Mouse (Mus musculus): ENCODE results near the gene Gm20388. TPM values are rescaled to one million over a fixed set of nuclear protein-coding genes. Genes with fewer than 3 reads are reported as not detected.

The Gm20388 gene
- polyA plus RNA-seq, 1 experiment = 49.7 TPM

DNA sequence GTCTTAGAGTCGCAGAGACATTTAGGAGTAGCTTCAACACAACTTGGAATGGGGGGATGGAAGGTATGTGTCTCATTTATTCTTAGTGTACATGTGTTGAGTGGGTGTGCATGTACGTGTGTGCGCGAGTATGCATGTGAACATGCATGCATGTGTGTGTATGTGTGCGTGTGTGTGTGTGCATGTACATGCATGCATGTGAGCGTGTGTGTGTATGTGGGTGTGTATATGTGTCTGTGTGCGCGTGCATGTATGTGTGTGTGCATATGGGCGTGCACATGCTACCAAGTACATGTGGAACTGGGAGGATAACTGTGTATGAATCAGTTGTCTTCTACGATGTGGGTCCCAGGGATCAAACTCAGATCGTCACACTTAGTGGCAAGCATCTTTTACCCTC lies 2826.0 kb downstream of the Gm20388 start:
- no peaks in the 10 kb centered on the region for H3K27me3 ChIP-seq (replicated peaks; ENCODE audit: control insufficient read depth, insufficient read depth, low read length)
- H3K4me3 ChIP-seq (ENCODE audit: insufficient read depth, low read depth, low read length) = no peak overlapping the region
- H3K36me3 ChIP-seq (ENCODE audit: control insufficient read depth, insufficient read depth, low read length) = no peaks in the 10 kb centered on the region
- no peaks in the 10 kb centered on the region for H3K4me1 ChIP-seq (ENCODE audit: control insufficient read depth, insufficient read depth, low read length)
- TF ChIP-seq CTCF (conservative IDR thresholded peaks at IDR 0.05; ENCODE audit: insufficient read depth, insufficient read length, low read depth, low read length) (no peak), POLR2A (IDR thresholded peaks at IDR 0.05; ENCODE audit: low read depth, low read length) (no peak)
- no peak overlapping the region for H3K27ac ChIP-seq (ENCODE audit: insufficient read depth, low read depth, low read length)
- 94% methylated on average over 11 of the region's 11 CpGs for WGBS
- no peak for DNase-seq

DNA sequence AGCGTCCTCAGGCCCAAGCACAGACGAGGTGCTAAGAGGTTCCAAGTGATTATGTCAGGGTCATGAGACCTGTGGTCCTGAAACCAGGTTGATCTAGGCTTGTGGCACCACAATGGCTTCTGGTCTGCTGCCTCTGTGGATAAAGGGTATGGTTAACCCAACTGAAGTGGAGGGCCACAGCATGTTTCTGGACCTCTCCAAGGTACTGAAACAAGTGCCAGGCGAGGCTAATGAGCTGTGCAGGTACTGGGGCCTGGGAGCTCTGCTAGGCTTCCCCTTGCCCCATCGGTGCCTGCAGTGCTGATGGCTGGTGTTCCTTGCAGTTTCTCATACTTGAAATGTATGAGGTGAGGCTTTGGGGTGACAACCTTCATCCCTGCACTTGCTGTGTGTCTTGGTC lies 2826.4 kb downstream of the Gm20388 start:
- H3K4me1 ChIP-seq (ENCODE audit: control insufficient read depth, insufficient read depth, low read length) = no peaks in the 10 kb centered on the region
- H3K27me3 ChIP-seq (replicated peaks; ENCODE audit: control insufficient read depth, insufficient read depth, low read length) = no peaks in the 10 kb centered on the region
- no peak for TF ChIP-seq POLR2A (IDR thresholded peaks at IDR 0.05; ENCODE audit: low read depth, low read length)
- TF ChIP-seq CTCF (conservative IDR thresholded peaks at IDR 0.05; ENCODE audit: insufficient read depth, insufficient read length, low read depth, low read length) = no peak
- DNase-seq = no peak
- H3K27ac ChIP-seq (ENCODE audit: insufficient read depth, low read depth, low read length) = no peak overlapping the region
- H3K36me3 ChIP-seq (ENCODE audit: control insufficient read depth, insufficient read depth, low read length) = no peaks in the 10 kb centered on the region
- no peak overlapping the region for H3K4me3 ChIP-seq (ENCODE audit: insufficient read depth, low read depth, low read length)
- 62% methylated on average over 4 of the region's 4 CpGs for WGBS

DNA sequence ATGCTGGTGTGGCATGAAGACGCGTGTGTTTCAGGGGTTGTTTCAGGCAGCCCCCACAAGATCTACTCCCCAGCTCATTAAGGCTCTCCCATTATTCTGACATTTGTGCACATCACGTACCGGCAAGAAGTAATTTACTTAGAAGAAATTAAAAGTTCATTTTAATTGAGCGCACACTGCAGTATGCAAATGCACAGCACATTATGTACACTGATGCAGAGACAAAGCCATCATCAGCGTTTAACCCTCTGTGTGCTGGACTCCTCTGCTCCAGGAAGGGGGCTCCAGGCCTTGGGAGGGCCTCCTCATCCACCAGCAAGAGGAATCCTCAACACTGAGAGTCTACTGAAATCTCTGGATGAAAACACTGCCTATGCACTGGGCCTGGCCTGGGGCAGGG lies 2827.2 kb downstream of the Gm20388 start:
- Histone ChIP-seq H3K36me3 (ENCODE audit: control insufficient read depth, insufficient read depth, low read length) (no peaks in the 10 kb centered on the region), H3K27ac (ENCODE audit: insufficient read depth, low read depth, low read length) (no peak overlapping the region), H3K4me3 (ENCODE audit: insufficient read depth, low read depth, low read length) (no peak overlapping the region), H3K27me3 (replicated peaks; ENCODE audit: control insufficient read depth, insufficient read depth, low read length) (no peaks in the 10 kb centered on the region), H3K4me1 (ENCODE audit: control insufficient read depth, insufficient read depth, low read length) (no peaks in the 10 kb centered on the region)
- no peak for TF ChIP-seq POLR2A (IDR thresholded peaks at IDR 0.05; ENCODE audit: low read depth, low read length)
- no peak for TF ChIP-seq CTCF (conservative IDR thresholded peaks at IDR 0.05; ENCODE audit: insufficient read depth, insufficient read length, low read depth, low read length)
- DNase-seq = no peak
- WGBS = 82% methylated on average over 6 of the region's 6 CpGs

DNA sequence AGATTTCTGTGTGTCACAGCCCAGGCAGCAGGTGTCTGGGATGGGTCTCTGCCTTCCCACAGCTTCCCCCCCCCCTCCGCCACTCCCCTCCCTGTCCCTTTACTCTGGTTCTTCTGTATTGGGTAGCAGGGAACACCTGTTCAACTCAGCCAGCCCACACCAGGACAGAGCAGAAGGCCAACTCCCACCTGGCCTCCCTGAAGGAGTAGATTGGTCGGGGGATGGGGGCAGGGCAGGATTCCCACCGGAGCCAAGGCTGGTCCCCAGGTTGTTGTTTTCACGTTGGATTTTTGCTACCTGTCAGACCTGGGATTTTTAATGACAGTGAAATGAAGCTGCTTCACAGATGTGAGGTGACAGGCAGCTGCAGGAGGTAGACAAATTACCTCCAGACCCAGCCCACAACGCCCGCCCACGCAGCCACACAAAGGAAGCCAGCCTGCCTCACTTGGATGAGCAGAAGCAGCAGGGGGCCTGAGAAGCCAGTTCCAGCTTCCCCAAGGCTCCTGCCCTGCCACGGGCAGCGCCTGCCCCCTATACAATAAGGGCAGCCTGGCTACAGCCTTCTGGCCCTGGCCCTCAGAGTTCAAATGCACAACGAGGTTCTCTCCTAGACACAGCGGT lies 2828.6 kb downstream of the Gm20388 start:
- no peak for DNase-seq
- no peaks in the 10 kb centered on the region for H3K27me3 ChIP-seq (replicated peaks; ENCODE audit: control insufficient read depth, insufficient read depth, low read length)
- no peaks in the 10 kb centered on the region for H3K4me1 ChIP-seq (ENCODE audit: control insufficient read depth, insufficient read depth, low read length)
- no peak overlapping the region for H3K27ac ChIP-seq (ENCODE audit: insufficient read depth, low read depth, low read length)
- no peaks in the 10 kb centered on the region for H3K36me3 ChIP-seq (ENCODE audit: control insufficient read depth, insufficient read depth, low read length)
- TF ChIP-seq POLR2A (IDR thresholded peaks at IDR 0.05; ENCODE audit: low read depth, low read length) (no peak), CTCF (conservative IDR thresholded peaks at IDR 0.05; ENCODE audit: insufficient read depth, insufficient read length, low read depth, low read length) (no peak)
- no peak overlapping the region for H3K4me3 ChIP-seq (ENCODE audit: insufficient read depth, low read depth, low read length)
- 10% methylated on average over 11 of the region's 11 CpGs for WGBS

DNA sequence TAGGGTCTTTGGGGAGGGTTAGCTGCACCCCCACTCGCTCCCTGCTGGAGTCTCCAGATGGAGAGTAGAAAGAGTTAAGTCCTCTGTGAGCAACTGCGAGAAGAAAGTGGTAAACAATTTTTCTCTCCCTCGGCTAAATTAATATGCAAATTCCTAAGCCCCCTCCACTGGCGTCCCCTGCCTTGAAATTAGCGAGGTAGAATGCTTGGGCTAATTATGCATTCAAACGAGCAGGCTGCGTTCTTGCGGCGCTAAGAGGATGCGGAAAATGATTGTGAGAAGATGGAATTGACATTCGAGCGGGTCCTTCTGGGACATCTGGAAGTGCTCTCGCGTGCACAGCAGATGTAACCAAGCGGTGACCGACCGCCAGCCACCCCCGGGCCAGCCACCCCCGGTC lies 2831.8 kb downstream of the Gm20388 start:
- no peaks in the 10 kb centered on the region for H3K4me1 ChIP-seq (ENCODE audit: control insufficient read depth, insufficient read depth, low read length)
- DNase-seq = no peak
- 21% methylated on average over 19 of the region's 19 CpGs for WGBS
- TF ChIP-seq CTCF (conservative IDR thresholded peaks at IDR 0.05; ENCODE audit: insufficient read depth, insufficient read length, low read depth, low read length) (no peak), POLR2A (IDR thresholded peaks at IDR 0.05; ENCODE audit: low read depth, low read length) (no peak)
- H3K27ac ChIP-seq (ENCODE audit: insufficient read depth, low read depth, low read length) = no peak overlapping the region
- no peaks in the 10 kb centered on the region for H3K27me3 ChIP-seq (replicated peaks; ENCODE audit: control insufficient read depth, insufficient read depth, low read length)
- no peak overlapping the region for H3K4me3 ChIP-seq (ENCODE audit: insufficient read depth, low read depth, low read length)
- no peaks in the 10 kb centered on the region for H3K36me3 ChIP-seq (ENCODE audit: control insufficient read depth, insufficient read depth, low read length)

DNA sequence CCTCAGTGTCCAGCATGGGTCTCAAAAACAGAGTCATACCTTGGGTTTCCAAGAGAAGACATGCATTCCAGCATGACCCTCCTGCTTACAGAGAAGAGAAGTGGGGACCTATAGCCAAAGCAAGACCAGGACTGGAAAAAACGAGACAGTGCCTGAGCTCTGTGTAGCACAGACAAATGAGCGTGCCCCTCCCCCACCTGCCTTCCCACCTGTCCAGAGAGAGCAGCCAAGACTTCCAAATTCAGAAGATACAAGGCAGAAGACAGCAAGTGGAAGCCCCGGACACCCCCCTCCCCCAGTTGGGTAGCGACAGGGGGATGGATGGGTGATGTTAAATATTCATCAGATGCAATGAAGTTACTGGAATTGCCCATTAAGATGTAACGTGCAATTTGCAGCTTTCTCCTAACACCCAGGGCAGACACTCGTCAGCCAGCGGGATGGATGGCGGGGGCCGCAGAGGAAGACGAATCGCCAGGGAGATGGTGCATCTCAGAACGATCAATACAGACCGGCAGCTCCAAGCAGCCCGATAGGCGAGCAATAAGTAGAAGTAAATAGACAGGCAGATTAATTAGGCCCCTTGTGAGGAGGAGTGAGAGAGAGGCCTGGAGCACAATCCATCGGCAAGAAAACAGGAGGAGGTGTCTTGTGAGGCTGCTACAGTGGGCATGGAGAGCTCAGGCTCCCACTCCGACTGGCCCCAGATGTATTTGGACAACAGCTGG lies 2834.5 kb downstream of the Gm20388 start:
- WGBS = 23% methylated on average over 17 of the region's 17 CpGs
- Histone ChIP-seq H3K27ac (ENCODE audit: insufficient read depth, low read depth, low read length) (no peak overlapping the region), H3K27me3 (replicated peaks; ENCODE audit: control insufficient read depth, insufficient read depth, low read length) (no peaks in the 10 kb centered on the region), H3K4me1 (ENCODE audit: control insufficient read depth, insufficient read depth, low read length) (no peaks in the 10 kb centered on the region), H3K4me3 (ENCODE audit: insufficient read depth, low read depth, low read length) (no peak overlapping the region), H3K36me3 (ENCODE audit: control insufficient read depth, insufficient read depth, low read length) (no peaks in the 10 kb centered on the region)
- TF ChIP-seq POLR2A (IDR thresholded peaks at IDR 0.05; ENCODE audit: low read depth, low read length) (no peak), CTCF (conservative IDR thresholded peaks at IDR 0.05; ENCODE audit: insufficient read depth, insufficient read length, low read depth, low read length) (no peak)
- DNase-seq = no peak

DNA sequence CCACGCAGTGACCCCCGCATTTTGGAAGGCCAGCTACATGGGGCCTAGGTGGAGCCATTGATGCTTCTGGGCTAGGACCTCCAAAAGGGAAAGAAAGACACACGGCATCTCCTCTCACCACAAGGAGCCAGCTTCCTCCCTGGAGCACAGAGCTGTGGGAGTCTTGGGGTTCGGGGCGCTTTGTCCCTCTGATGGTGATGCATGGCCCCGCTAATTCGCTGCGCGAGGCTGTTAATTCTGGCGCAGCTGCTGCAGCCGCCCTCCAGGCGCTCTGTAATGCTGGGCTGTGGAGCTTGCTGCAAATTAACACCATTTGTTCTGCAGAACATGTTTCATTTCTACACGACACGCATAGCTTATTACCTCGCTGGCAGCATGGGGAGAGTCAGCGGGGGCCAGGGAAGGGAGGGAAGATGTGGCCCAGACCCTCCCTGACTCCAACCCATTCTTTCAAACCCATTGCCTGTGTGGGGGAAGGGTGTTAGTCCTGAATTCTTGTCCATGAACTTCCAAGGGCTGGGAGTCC lies 2835.2 kb downstream of the Gm20388 start:
- no peak overlapping the region for H3K27ac ChIP-seq (ENCODE audit: insufficient read depth, low read depth, low read length)
- no peaks in the 10 kb centered on the region for H3K4me1 ChIP-seq (ENCODE audit: control insufficient read depth, insufficient read depth, low read length)
- H3K4me3 ChIP-seq (ENCODE audit: insufficient read depth, low read depth, low read length) = no peak overlapping the region
- no peaks in the 10 kb centered on the region for H3K36me3 ChIP-seq (ENCODE audit: control insufficient read depth, insufficient read depth, low read length)
- DNase-seq = no peak
- WGBS = 21% methylated on average over 16 of the region's 16 CpGs
- no peaks in the 10 kb centered on the region for H3K27me3 ChIP-seq (replicated peaks; ENCODE audit: control insufficient read depth, insufficient read depth, low read length)
- TF ChIP-seq CTCF (conservative IDR thresholded peaks at IDR 0.05; ENCODE audit: insufficient read depth, insufficient read length, low read depth, low read length) (no peak), POLR2A (IDR thresholded peaks at IDR 0.05; ENCODE audit: low read depth, low read length) (no peak)

Data from kidney, adult 2 months (tissue).